Mouse (Mus musculus): ENCODE results near the gene Piezo1.

DNA sequence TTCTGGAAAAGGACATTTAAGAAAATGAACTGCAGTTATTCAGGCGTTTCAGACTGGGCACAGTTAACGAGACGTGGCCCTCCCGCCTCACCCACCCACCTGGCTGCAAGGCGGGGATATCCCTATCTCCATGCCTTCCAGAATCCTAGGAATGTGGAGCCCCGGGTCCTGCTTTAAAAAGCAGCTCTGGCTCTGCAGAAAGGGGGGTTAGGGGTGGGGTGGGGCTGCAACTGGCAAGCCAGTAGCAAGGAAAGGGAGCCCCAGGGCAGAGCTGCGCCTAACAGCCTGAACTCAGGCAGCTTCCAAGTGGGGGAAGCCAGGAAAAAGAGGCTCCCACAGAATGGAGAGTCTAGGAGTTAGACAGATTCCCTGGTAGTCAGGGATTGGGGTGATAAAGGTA lies 28.1 kb upstream of the Piezo1 start:
- TF ChIP-seq CTCF (IDR thresholded peaks at IDR 0.05; ENCODE audit: low read depth, low read length) (no peak), POLR2A (IDR thresholded peaks at IDR 0.05; ENCODE audit: extremely low read depth, insufficient read depth, low read length) (no peak)
